In the genomic region with DNA sequence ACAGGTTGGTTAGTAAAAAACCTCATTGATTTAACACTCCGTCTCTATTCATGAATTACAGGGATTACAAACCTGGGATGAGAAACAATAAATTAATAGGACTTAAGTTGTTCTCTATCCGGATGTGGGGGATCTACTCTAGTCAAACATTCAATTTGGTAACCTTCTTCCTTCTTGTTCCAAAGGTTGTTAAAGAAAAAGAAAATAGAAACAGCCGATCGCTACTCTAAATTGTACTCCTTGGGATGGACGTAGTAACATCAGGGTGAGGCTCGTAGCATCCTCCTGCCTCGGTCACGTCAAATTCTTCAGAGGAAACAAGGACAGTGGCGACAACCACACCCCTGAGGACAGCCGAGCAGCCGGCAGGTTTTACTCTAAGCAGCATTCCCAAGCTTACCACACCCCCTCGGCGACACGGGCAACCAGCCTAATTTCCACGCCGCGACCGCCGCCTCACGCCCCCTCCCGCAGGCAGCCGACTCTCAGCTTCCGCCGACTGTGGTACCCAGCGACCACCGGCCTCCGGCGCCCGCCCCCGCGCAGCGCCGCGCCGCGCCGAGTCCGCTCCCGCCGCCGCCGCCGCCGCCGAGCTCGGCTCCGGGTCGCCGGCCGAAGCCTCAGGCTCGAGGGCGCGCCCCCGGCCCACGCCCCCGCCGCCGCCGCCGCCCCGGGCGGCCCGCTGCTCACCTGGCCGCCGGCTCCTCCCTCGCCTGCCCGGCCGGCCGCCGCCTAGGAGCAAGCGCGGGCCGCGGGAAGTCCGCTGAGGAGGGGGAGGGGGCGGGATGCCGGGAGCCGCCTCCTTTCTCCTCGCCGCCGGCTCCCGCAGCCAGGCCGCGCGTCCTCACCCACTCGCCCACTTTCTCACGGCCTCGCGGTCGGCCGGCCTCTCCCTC, we compare ENCODE assay signal across 8 mouse cellular contexts. TPM values are rescaled to one million over a fixed set of nuclear protein-coding genes. Genes with fewer than 3 reads are reported as not detected.
DNase-seq lines count a peak whose midpoint lies in the region; ATAC-seq and TF ChIP-seq lines count a peak whose summit lies in the region.

No protein-coding gene starts in this region.

- H3K27ac ChIP-seq in kidney, adult 2 months (ENCODE audit: insufficient read depth, low read depth, low read length): no peak overlapping the region
- H3K27ac ChIP-seq in embryonic facial prominence, embryonic 12.5 days: peak overlapping the region; percentile 91
- no peak overlapping the region for H3K27ac ChIP-seq in intestine, embryonic 16.5 days (ENCODE audit: low read length)
- peak overlapping the region; percentile 51; the same call in 1 of the 2 replicates for H3K27ac ChIP-seq in stomach, embryonic 15.5 days

- peak overlapping the region; percentile 85 for H3K9ac ChIP-seq in embryonic facial prominence, embryonic 12.5 days
- peak overlapping the region; percentile 72 for H3K9ac ChIP-seq in intestine, embryonic 16.5 days (ENCODE audit: low read depth, low read length)
- peak overlapping the region; percentile 37 for H3K9ac ChIP-seq in stomach, embryonic 15.5 days

- H3K27me3 ChIP-seq in kidney, adult 2 months (replicated peaks; ENCODE audit: control insufficient read depth, insufficient read depth, low read length): peaks cover 2% of the 10 kb centered on the region; the same call in 1 of the 2 replicates
- no peaks in the 10 kb centered on the region for H3K27me3 ChIP-seq in embryonic facial prominence, embryonic 12.5 days
- peaks cover 7% of the 10 kb centered on the region; the same call in 1 of the 2 replicates for H3K27me3 ChIP-seq in intestine, embryonic 16.5 days (replicated peaks; ENCODE audit: control insufficient read depth, insufficient read depth, low read length)
- no peaks in the 10 kb centered on the region for H3K27me3 ChIP-seq in stomach, embryonic 15.5 days (replicated peaks)

- 15% methylated on average over 81 of the region's 91 CpGs for WGBS in kidney, adult 2 months
- WGBS in embryonic facial prominence, embryonic 12.5 days: 4% methylated on average over 46 of the region's 91 CpGs
- 3% methylated on average over 42 of the region's 91 CpGs for WGBS in intestine, embryonic 16.5 days
- 2% methylated on average over 69 of the region's 91 CpGs for WGBS in stomach, embryonic 15.5 days

- peak overlapping the region; percentile 62 for H3K4me2 ChIP-seq in embryonic facial prominence, embryonic 12.5 days (replicated peaks)
- peak overlapping the region; percentile 99 for H3K4me2 ChIP-seq in intestine, embryonic 16.5 days (ENCODE audit: low read depth, low read length)
- H3K4me2 ChIP-seq in stomach, embryonic 15.5 days: peak overlapping the region; percentile 78

- DNase-seq in kidney, adult 2 months: peak; percentile 3
- DNase-seq in kidney, adult 9 months: no peak
- peak; percentile 87 for DNase-seq in R1 (ENCODE audit: low read depth, low spot score)

- peak overlapping the region; percentile 59 for H3K4me3 ChIP-seq in kidney, adult 2 months (ENCODE audit: insufficient read depth, low read depth, low read length)
- peak overlapping the region; percentile 66 for H3K4me3 ChIP-seq in embryonic facial prominence, embryonic 12.5 days
- H3K4me3 ChIP-seq in intestine, embryonic 16.5 days (ENCODE audit: low read length): peak overlapping the region; percentile 73
- peak overlapping the region; percentile 72 for H3K4me3 ChIP-seq in stomach, embryonic 15.5 days (replicated peaks)

- H3K4me1 ChIP-seq in kidney, adult 2 months (ENCODE audit: control insufficient read depth, insufficient read depth, low read length): no peaks in the 10 kb centered on the region
- H3K4me1 ChIP-seq in embryonic facial prominence, embryonic 12.5 days: 0 out of 2 replicates have a peak, but pooled peaks cover 8% of the 10 kb centered on the region
- no peaks in the 10 kb centered on the region for H3K4me1 ChIP-seq in intestine, embryonic 16.5 days (ENCODE audit: control insufficient read depth, insufficient read depth, low read length)
- no peaks in the 10 kb centered on the region for H3K4me1 ChIP-seq in stomach, embryonic 15.5 days

- no peak for TF ChIP-seq CTCF in kidney, adult 2 months (conservative IDR thresholded peaks at IDR 0.05; ENCODE audit: insufficient read depth, insufficient read length, low read depth, low read length)

- peak; percentile 72 for ATAC-seq in embryonic facial prominence, embryonic 12.5 days (ENCODE audit: insufficient number of reproducible peaks, insufficient read depth, low FRiP score, low TSS enrichment)
- peak; percentile 82 for ATAC-seq in intestine, embryonic 16.5 days
- peak; percentile 37 for ATAC-seq in megakaryocyte progenitor cell, adult 5-6 weeks (replicated peaks; ENCODE audit: poor library complexity)
- peak; percentile 62; the same call in 1 of the 2 replicates for ATAC-seq in stomach, embryonic 15.5 days (ENCODE audit: insufficient read depth, low FRiP score, low read depth)
- no peak for ATAC-seq in erythroid progenitor cell, adult 5-6 weeks (replicated peaks; ENCODE audit: low FRiP score, poor library complexity, severe bottlenecking)

- H3K9me3 ChIP-seq in embryonic facial prominence, embryonic 12.5 days: no peaks in the 10 kb centered on the region
- no peaks in the 10 kb centered on the region for H3K9me3 ChIP-seq in intestine, embryonic 16.5 days (ENCODE audit: control insufficient read depth, low read length)
- H3K9me3 ChIP-seq in stomach, embryonic 15.5 days: no peaks in the 10 kb centered on the region

- no peaks in the 10 kb centered on the region for H3K36me3 ChIP-seq in kidney, adult 2 months (ENCODE audit: control insufficient read depth, insufficient read depth, low read length)
- no peaks in the 10 kb centered on the region for H3K36me3 ChIP-seq in embryonic facial prominence, embryonic 12.5 days
- H3K36me3 ChIP-seq in intestine, embryonic 16.5 days (ENCODE audit: control insufficient read depth, insufficient read depth, low read length): no peaks in the 10 kb centered on the region
- no peaks in the 10 kb centered on the region for H3K36me3 ChIP-seq in stomach, embryonic 15.5 days

- no peak for TF ChIP-seq POLR2A in kidney, adult 2 months (IDR thresholded peaks at IDR 0.05; ENCODE audit: low read depth, low read length)

RNA-seq across cellular contexts. Expression of gene Rimklb, which starts 12.9 kb away (rescaled TPM):
- 0.15 and 0.27 TPM in 2 replicates for polyA plus RNA-seq in kidney, adult 2 months (2012; rRNA removed)
- 46.2 and 49.7 TPM in 2 replicates for polyA plus RNA-seq in embryonic facial prominence, embryonic 12.5 days (2016; fragmentation: Nextera tagmentation; extraction: Ambion mirVana)
- polyA plus RNA-seq in intestine, embryonic 16.5 days (2015; fragmentation: Nextera tagmentation; extraction: Ambion mirVana): 3.5 and 3.7 TPM in 2 replicates
- not detected in 2 replicates for total RNA-seq in megakaryocyte progenitor cell, adult 5-6 weeks (2015)
- total RNA-seq in megakaryocyte progenitor cell, adult 5-6 weeks (2017): not detected in 2 replicates
- polyA plus RNA-seq in stomach, embryonic 15.5 days (2015; fragmentation: Nextera tagmentation; extraction: Ambion mirVana): 8.4 and 11.0 TPM in 2 replicates
- total RNA-seq in erythroid progenitor cell, adult 5-6 weeks (2015; ENCODE audit: low replicate concordance): not detected in 2 replicates
- total RNA-seq in erythroid progenitor cell, adult 5-6 weeks (2017; ENCODE audit: low replicate concordance): not detected in 2 replicates

RNA-seq across cellular contexts. Expression of gene Mfap5, which starts 20.0 kb away (rescaled TPM):
- polyA plus RNA-seq in kidney, adult 2 months (2012; rRNA removed): 16.8 and 20.5 TPM in 2 replicates
- polyA plus RNA-seq in embryonic facial prominence, embryonic 12.5 days (2016; fragmentation: Nextera tagmentation; extraction: Ambion mirVana): 3.0 and 3.1 TPM in 2 replicates
- polyA plus RNA-seq in intestine, embryonic 16.5 days (2015; fragmentation: Nextera tagmentation; extraction: Ambion mirVana): 8.8 and 9.2 TPM in 2 replicates
- total RNA-seq in megakaryocyte progenitor cell, adult 5-6 weeks (2015): not detected in 2 replicates
- total RNA-seq in megakaryocyte progenitor cell, adult 5-6 weeks (2017): not detected in 2 replicates
- polyA plus RNA-seq in stomach, embryonic 15.5 days (2015; fragmentation: Nextera tagmentation; extraction: Ambion mirVana): 41.8 and 50.3 TPM in 2 replicates
- total RNA-seq in erythroid progenitor cell, adult 5-6 weeks (2015; ENCODE audit: low replicate concordance): not detected in 2 replicates
- not detected in 2 replicates for total RNA-seq in erythroid progenitor cell, adult 5-6 weeks (2017; ENCODE audit: low replicate concordance)

Comparison
In these comparisons a context has a peak if more than half of its experiments do, and no peak if none do; other contexts are left out.
1. H3K27ac ChIP-seq: peak in embryonic facial prominence, embryonic 12.5 days (single experiment) and stomach, embryonic 15.5 days (single experiment); none in kidney, adult 2 months (single experiment) and intestine, embryonic 16.5 days (single experiment).
2. Peak in every context shown above with its lines, with median percentiles within 50 percentile points of each other: H3K4me3 ChIP-seq, H3K4me2 ChIP-seq and H3K9ac ChIP-seq.